Mouse (Mus musculus) bone marrow macrophage, adult 2 months (primary cell): Measurements from ENCODE around the gene Gm27021. TPM values are rescaled to one million over a fixed set of nuclear protein-coding genes. Genes with fewer than 3 reads are reported as not detected.
A peak's percentile ranks its signal among the peaks of the same experiment; 100 is the strongest.

Experiments used
- H3K27ac ChIP-seq: 2 replicates; pipeline ENCODE4 v1.5.1; 2012; ENCODE audit warnings: low read depth, low read length; ENCODE audit not compliant: insufficient read depth
- H3K4me1 ChIP-seq: 2 replicates; pipeline ENCODE4 v1.6.1; 2012; ENCODE audit warnings: low read length; ENCODE audit not compliant: control insufficient read depth, insufficient read depth
- H3K4me3 ChIP-seq: 2 replicates; pipeline ENCODE4 v1.5.1; 2012; ENCODE audit warnings: mild to moderate bottlenecking, low read length, moderate library complexity; ENCODE audit not compliant: insufficient read depth
- CTCF ChIP-seq: IDR thresholded peaks from 2 replicates; pipeline ENCODE4 v1.5.1; 2012; ENCODE audit warnings: low read depth, mild to moderate bottlenecking, low read length, moderate library complexity
- POLR2A ChIP-seq: IDR thresholded peaks from 2 replicates; pipeline ENCODE4 v1.6.1; 2012; ENCODE audit warnings: mild to moderate bottlenecking, low read depth, low read length, borderline replicate concordance
- polyA plus RNA-seq: library from polyadenylated mRNA; stranded (reverse); fragments of >200 nt; gene quantifications from 2 replicates; pipeline ENCODE4 v1.2.4, GENCODE M21; 2012; ENCODE audit not compliant: missing spikeins, insufficient read depth, insufficient read length

The Gm27021 gene
- polyA plus RNA-seq, 1 experiment = not detected

DNA sequence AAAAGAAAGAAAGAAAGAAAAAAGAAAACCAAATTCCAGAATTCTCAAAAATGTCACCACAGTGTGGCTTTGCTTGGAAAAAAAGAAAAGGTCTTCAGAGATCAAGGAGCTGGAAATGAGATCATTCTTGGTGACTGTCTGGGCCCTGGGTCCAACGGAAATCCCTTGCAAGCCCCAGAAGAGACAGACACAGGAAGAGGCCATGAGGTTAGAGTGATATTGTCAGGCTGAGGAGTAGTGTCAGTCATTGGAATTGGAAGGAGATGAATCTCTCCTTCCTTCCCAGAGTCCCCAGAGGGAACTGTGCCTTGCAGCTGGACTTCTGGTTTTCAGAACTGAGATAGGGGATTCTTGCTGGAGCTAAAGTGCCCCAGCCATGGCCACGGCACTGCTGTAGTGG is 31.7 kb upstream of the Gm27021 start:
- H3K4me1 ChIP-seq = peaks cover 81% of the 10 kb centered on the region
- TF ChIP-seq POLR2A = no peak
- no peak for TF ChIP-seq CTCF

DNA sequence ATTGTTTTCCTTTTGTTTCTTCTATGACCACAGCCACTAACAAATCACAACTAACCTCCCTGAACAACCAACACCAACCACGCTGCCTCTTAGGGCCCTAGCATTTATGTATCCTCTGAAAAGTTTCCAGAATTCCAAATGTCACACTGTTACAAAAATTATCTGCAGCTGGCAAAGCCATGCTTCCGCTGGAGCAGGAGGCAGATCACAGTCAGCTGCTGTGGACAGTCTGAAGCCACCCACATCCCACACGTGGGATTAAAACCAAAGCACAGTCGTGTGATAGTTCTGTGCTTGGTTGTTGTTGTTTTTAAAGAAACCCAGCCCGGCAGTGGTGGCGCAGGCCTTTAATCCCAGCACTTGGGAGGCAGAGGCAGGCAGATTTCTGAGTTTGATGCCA is 31.2 kb upstream of the Gm27021 start:
- H3K4me1 ChIP-seq = peaks cover 82% of the 10 kb centered on the region
- H3K4me3 ChIP-seq = no peak overlapping the region
- H3K27ac ChIP-seq = peak overlapping the region; percentile 76
- no peak for TF ChIP-seq POLR2A
- no peak for TF ChIP-seq CTCF

More for the DNA sequence above, 31.7 kb upstream of the Gm27021 start:
- H3K27ac ChIP-seq = peak overlapping the region; percentile 46
- no peak overlapping the region for H3K4me3 ChIP-seq

DNA sequence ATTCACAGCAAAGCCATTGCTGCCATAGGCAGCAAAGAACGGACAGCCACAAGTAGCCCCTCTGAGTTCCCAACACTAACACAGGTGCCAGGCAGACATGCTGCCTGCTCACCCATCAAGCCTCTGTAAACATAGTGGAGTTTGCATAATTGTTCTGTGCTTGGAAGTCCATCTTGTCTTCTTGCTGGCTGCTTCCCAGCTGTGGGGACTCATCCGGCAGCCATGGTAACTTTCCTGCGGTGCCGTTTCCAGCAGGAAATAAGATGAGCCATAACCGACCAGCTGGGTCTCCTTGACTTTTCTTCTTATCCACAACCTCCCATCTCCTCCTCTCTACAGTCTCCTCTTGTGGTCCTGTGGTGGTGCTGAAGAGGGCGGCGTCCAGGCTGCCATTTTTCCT is 30.5 kb upstream of the Gm27021 start:
- peak overlapping the region; percentile 76 for H3K27ac ChIP-seq
- H3K4me3 ChIP-seq = no peak overlapping the region
- TF ChIP-seq CTCF = no peak
- no peak for TF ChIP-seq POLR2A
- peaks cover 76% of the 10 kb centered on the region for H3K4me1 ChIP-seq

DNA sequence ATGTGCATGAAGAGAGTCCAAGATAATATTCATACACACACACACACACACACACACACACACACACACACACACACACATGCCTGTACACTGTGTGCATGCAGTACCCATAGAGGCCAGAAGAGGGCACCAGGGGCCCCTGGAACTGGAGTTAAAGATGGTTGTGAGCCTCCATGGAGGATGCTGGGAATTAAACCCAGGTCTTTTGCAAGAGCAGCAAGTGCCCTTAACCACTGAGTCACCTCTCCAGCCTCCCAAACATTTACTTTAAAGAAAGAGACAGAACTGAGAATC is 30.0 kb upstream of the Gm27021 start:
- H3K4me1 ChIP-seq = peaks cover 77% of the 10 kb centered on the region
- TF ChIP-seq CTCF (peak; percentile 88), POLR2A (no peak)
- H3K27ac ChIP-seq = peak overlapping the region; percentile 76
- H3K4me3 ChIP-seq = no peak overlapping the region

DNA sequence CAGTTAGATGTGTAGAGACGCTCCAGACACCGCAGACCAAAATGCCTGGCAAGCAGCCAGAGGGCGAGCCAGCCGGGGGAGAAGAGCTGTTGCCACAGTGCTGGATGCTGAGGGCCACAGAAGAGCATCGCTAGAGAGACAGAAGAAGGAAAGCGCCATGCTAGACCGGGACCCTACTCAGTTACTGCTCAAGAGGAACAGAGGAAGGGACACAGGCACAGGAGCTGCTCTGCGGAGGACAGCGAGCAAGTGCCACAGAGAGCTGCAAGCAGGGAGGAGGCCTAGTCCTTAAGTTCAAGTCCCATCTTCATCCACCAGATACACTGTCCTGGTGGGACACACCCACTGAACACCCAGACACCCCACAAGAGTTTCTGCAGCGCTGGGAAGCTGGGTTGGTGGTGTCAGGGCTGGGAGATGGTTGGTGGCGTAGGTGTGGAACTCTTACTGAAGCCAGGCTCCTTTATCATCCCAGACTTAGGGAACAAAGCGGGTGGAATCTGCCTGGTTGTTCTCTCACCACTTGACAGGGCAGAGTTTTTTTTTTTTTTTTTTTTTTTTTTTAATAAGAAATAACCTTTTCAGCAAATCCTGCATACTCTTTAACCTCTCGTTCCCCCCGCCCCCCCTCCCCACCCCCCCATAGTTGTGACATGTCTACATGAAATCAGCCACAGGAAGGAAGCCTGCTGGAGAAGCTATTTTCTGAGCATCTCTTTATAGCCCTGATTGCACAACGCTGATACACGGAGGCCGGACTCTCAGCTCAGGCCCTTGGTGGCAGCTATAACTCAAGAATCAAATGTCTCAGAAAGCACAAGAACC is 29.5 kb upstream of the Gm27021 start:
- H3K4me1 ChIP-seq = peaks cover 76% of the 10 kb centered on the region
- TF ChIP-seq CTCF = no peak
- H3K4me3 ChIP-seq = peak overlapping the region; percentile 7
- H3K27ac ChIP-seq = peak overlapping the region; percentile 99

DNA sequence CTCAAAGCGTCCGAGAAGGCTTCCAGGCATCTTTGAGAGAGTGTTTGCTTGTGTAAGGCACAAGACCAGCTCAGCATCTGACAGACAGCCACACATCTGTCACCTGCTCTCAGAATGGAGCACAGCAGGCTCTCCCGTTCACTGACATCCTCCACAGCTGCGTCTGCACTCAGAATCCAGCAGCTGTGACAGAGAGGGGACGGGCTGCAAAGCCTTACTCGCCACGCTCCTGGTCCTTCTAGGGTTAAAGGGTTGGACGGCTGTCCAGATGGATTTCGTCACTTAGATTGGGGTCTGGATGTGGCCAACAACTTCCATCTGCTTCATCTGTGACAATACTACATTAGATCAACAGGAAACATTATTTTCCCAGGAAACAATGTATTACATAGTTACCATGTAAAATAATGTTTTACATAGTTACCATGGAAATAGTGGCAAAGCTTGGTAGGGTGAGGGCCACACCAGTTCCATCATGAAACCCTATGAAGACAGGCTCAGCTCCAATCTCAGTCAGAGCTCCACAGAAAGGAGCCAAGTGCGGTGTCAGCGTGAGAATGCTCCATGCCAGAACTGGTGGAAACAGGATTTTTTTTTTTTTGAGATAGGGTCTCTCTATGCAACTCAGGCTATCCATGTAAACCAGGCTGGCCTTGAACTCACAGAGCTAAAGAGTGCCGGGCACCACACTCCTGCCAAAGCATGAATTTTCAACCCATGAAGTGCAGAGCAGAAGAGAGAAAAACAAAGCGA is 28.7 kb upstream of the Gm27021 start:
- TF ChIP-seq CTCF = no peak
- 0 out of 2 replicates have a peak, but pooled peaks have one; percentile 4 for TF ChIP-seq POLR2A
- Histone ChIP-seq H3K4me3 (peak overlapping the region; percentile 7; the same call in 1 of the 2 replicates), H3K4me1 (peaks cover 71% of the 10 kb centered on the region), H3K27ac (peak overlapping the region; percentile 99)

DNA sequence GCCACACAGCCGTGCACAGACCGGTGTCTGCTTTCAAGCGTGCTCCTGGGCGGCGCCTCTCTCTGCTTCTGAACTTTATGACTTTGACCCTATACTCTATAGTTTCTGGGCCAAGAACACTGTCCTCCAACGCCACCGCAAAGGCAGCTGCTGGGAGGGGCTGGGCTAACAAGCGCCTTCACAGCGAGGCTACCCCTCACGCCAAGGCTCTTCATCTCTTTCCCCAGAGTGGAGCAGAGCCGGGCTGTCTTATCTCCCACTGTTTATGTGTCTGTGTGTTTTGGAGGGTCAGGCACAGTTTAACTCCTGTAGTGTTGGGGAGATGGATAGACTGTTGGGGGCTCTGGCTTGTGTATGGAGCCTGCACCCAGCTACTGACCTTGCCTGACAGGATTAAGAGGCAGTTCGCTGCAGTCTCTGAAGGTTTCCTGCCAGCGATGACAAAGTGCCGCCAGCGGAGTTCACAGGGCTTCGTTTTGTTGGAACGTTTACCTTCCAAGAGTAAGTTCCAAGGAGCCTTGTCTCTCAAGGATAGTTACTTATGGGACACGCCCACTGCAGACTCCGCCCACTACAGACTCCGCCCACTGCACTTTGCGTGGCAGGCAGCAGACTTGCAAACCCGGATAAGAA is 26.1 kb upstream of the Gm27021 start:
- TF ChIP-seq CTCF (no peak), POLR2A (no peak)
- H3K27ac ChIP-seq = no peak overlapping the region
- peaks cover 51% of the 10 kb centered on the region for H3K4me1 ChIP-seq
- no peak overlapping the region for H3K4me3 ChIP-seq

DNA sequence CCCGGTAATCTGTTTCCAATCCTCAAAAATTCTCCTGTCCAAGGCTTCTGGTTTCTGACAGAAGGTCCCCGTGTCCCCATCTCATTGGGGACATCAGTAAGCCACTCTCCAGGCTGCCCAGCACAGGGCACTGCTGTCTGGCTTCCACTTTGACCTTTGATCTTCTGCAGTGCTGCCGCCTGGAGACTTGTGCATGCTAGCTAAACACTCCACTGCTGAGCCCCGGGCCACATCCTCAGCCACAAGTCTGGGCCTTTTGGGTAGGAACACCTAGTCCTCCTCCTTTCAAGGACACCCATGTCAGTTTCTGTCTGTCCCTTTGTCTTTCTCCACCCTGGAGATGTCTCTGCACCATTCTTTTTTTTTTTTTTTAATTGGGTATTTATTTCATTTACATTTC is 25.1 kb upstream of the Gm27021 start:
- no peak overlapping the region for H3K27ac ChIP-seq
- TF ChIP-seq CTCF (no peak), POLR2A (no peak)
- no peak overlapping the region for H3K4me3 ChIP-seq
- peaks cover 44% of the 10 kb centered on the region for H3K4me1 ChIP-seq

DNA sequence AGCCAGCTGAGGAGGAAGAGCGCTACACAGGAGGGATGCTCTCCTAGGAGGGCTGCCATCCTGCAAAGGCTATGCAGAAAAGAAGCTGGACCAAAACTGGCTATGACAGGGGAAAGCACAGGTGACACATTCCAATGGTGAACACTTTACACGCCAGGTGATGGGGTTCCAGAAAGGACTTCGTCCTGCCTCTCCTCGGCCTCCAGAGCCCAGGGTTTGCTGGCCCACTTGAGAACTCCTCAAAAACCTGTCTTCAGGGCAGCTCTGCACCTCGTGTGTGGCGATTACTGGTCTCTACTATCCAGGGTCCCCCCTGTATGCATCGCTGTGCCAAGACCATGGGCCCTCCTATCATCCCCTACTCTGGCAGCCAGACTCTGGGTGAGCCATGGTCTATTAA is 20.6 kb upstream of the Gm27021 start:
- no peak for TF ChIP-seq POLR2A
- no peak for TF ChIP-seq CTCF
- Histone ChIP-seq H3K4me1 (peaks cover 49% of the 10 kb centered on the region), H3K4me3 (no peak overlapping the region), H3K27ac (no peak overlapping the region)

DNA sequence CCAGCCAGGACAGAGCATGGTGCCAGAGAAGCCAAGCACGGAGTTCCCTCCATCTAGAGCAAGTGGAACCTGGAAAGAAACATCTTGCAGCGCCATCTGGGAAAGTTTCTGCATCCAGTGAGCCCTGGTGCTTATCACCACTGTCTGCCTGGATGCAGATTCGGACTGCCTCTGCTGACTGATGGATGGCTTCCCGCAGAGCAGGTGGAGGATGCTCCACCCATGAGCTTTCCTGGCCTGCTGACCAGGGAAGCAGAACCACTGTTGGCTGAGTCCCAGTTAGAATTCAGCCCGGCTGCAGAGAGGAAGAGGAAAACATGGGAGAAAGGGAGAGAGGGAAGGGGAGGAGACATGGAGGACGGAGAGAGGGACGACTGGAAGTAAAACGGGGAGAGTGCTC is 19.9 kb upstream of the Gm27021 start:
- Histone ChIP-seq H3K27ac (no peak overlapping the region), H3K4me1 (peaks cover 53% of the 10 kb centered on the region), H3K4me3 (no peak overlapping the region)
- TF ChIP-seq CTCF (no peak), POLR2A (no peak)
